Mouse (Mus musculus) lung, embryonic 16.5 days (tissue): ENCODE measurements around the gene Fcamr. TPM values are rescaled to one million over a fixed set of nuclear protein-coding genes. Genes with fewer than 3 reads are reported as not detected.

Experiments
- ATAC-seq: fragments of 200-750 bp; cut with Nextera tagmentation; 2 replicates; pipeline ENCODE4 v1.8.0; 2017; ENCODE audit warnings: low read depth, mild to moderate bottlenecking, moderate library complexity
- H3K27ac ChIP-seq: fragments of 300-500 bp; sonication (generic); 2 replicates; pipeline ENCODE4 v1.5.1; 2014; ENCODE audit warnings: mild to moderate bottlenecking, control low read depth, low read length
- H3K27me3 ChIP-seq: fragments of 300-500 bp; sonication (generic); 2 replicates; pipeline ENCODE4 v1.6.1; 2014; ENCODE audit warnings: low read depth, low read length, mixed read lengths; ENCODE audit not compliant: control insufficient read depth, insufficient read depth
- H3K36me3 ChIP-seq: fragments of 300-500 bp; sonication (generic); 2 replicates; pipeline ENCODE4 v1.6.1; 2014; ENCODE audit warnings: low read length; ENCODE audit not compliant: control insufficient read depth, insufficient read depth
- H3K4me1 ChIP-seq: fragments of 300-500 bp; sonication (generic); replicated peaks from 2 replicates; pipeline ENCODE4 v1.6.1; 2014; ENCODE audit warnings: low read length, mixed read lengths; ENCODE audit not compliant: control insufficient read depth, insufficient read depth
- H3K4me2 ChIP-seq: fragments of 300-500 bp; sonication (generic); 2 replicates; pipeline ENCODE4 v1.6.1; 2014; ENCODE audit warnings: low read depth, low read length, control low read depth
- H3K4me3 ChIP-seq: fragments of 300-500 bp; sonication (generic); 2 replicates; pipeline ENCODE4 v1.5.1; 2014; ENCODE audit warnings: mild to moderate bottlenecking, low read length, control low read depth
- H3K9ac ChIP-seq: fragments of 300-500 bp; sonication (generic); 2 replicates; pipeline ENCODE4 v1.6.1; 2014; ENCODE audit warnings: low read length, control low read depth
- H3K9me3 ChIP-seq: fragments of 300-500 bp; sonication (generic); 2 replicates; pipeline ENCODE4 v1.6.1; 2016; ENCODE audit warnings: low read length; ENCODE audit not compliant: control insufficient read depth
- WGBS: fragments of 180-500 bp; shearing (Covaris S2); extraction: QIAGEN DNeasy Blood & Tissue Kit; methylation state at CpG from one replicate; pipeline ENCODE4 v1.1.7; 2014; 5-methylcytosine and 5-hydroxymethylcytosine counted together
- polyA plus RNA-seq: library from polyadenylated mRNA; unstranded; fragments of >200 nt; fragmentation: Nextera tagmentation; extraction: Ambion mirVana; gene quantifications from 2 replicates; pipeline ENCODE4 v1.2.1, GENCODE M21; 2015

Fcamr gene
- polyA plus RNA-seq, 1 experiment from 2014 or later: not detected

DNA sequence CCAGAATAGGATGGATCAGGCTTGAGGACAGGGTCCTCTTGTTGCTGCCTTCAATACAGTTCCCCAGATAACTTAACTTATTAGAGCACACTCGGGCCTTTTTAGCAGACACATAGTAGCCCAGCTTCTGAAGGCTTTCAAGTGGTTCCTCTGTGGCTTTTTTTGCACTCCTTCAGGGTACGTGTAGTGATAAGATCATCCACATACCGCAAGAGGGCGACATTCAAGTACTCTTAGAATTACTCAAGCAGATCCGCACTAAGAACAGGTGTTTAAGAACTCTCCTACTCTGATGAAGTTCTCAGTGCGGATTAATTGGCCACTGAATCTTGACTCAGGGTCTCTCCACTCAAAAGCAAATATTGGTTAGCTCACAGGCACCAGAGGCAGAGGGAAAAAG is 37.6 kb downstream of the Fcamr start:
- H3K4me2 ChIP-seq: no peak overlapping the region
- WGBS: 37% methylated on average over 6 of the region's 6 CpGs
- no peaks in the 10 kb centered on the region for H3K9me3 ChIP-seq
- H3K4me3 ChIP-seq: no peak overlapping the region
- no peak overlapping the region for H3K27ac ChIP-seq
- H3K36me3 ChIP-seq: no peaks in the 10 kb centered on the region
- peaks cover 2% of the 10 kb centered on the region; the same call in 1 of the 2 replicates for H3K4me1 ChIP-seq
- no peaks in the 10 kb centered on the region for H3K27me3 ChIP-seq
- ATAC-seq: peak; percentile 67; the same call in 1 of the 2 replicates
- no peak overlapping the region for H3K9ac ChIP-seq

- H3K36me3 ChIP-seq: no peaks in the 10 kb centered on the region
- WGBS: 33% methylated on average over 8 of the region's 8 CpGs
- H3K27me3 ChIP-seq: no peaks in the 10 kb centered on the region
- H3K4me2 ChIP-seq: no peak overlapping the region
- no peak overlapping the region for H3K27ac ChIP-seq
- ATAC-seq: no peak
- no peak overlapping the region for H3K9ac ChIP-seq
- no peak overlapping the region for H3K4me3 ChIP-seq
- H3K4me1 ChIP-seq: peaks cover 2% of the 10 kb centered on the region; the same call in 1 of the 2 replicates
- no peaks in the 10 kb centered on the region for H3K9me3 ChIP-seq
Measured at GRCm38 (mm10) chr1:130840599-130841379, 40.1 kb downstream of the Fcamr start.

- no peak overlapping the region for H3K27ac ChIP-seq
- peaks cover 2% of the 10 kb centered on the region; the same call in 1 of the 2 replicates for H3K4me1 ChIP-seq
- no peaks in the 10 kb centered on the region for H3K9me3 ChIP-seq
- no peak overlapping the region for H3K4me2 ChIP-seq
- no peaks in the 10 kb centered on the region for H3K27me3 ChIP-seq
- no peaks in the 10 kb centered on the region for H3K36me3 ChIP-seq
- 84% methylated on average over 7 of the region's 7 CpGs for WGBS
- ATAC-seq: no peak
- H3K9ac ChIP-seq: no peak overlapping the region
- no peak overlapping the region for H3K4me3 ChIP-seq
Measured at GRCm38 (mm10) chr1:130841621-130842020, 40.9 kb downstream of the Fcamr start.

- H3K4me2 ChIP-seq: no peak overlapping the region
- H3K9me3 ChIP-seq: no peaks in the 10 kb centered on the region
- no peaks in the 10 kb centered on the region for H3K36me3 ChIP-seq
- H3K27ac ChIP-seq: no peak overlapping the region
- ATAC-seq: no peak
- WGBS: 77% methylated on average over 7 of the region's 7 CpGs
- H3K9ac ChIP-seq: no peak overlapping the region
- no peak overlapping the region for H3K4me3 ChIP-seq
- H3K27me3 ChIP-seq: no peaks in the 10 kb centered on the region
- peaks cover 2% of the 10 kb centered on the region; the same call in 1 of the 2 replicates for H3K4me1 ChIP-seq
Measured at GRCm38 (mm10) chr1:130844516-130844915, 43.8 kb downstream of the Fcamr start.

- H3K9me3 ChIP-seq: no peaks in the 10 kb centered on the region
- H3K36me3 ChIP-seq: no peaks in the 10 kb centered on the region
- no peak overlapping the region for H3K4me2 ChIP-seq
- WGBS: 89% methylated on average over 10 of the region's 10 CpGs
- H3K27ac ChIP-seq: no peak overlapping the region
- H3K4me1 ChIP-seq: no peaks in the 10 kb centered on the region
- H3K27me3 ChIP-seq: no peaks in the 10 kb centered on the region
- H3K9ac ChIP-seq: no peak overlapping the region
- no peak overlapping the region for H3K4me3 ChIP-seq
- ATAC-seq: no peak
Measured at GRCm38 (mm10) chr1:130849530-130850214, 49.0 kb downstream of the Fcamr start.

- H3K4me3 ChIP-seq: no peak overlapping the region
- H3K4me2 ChIP-seq: no peak overlapping the region
- no peaks in the 10 kb centered on the region for H3K27me3 ChIP-seq
- no peaks in the 10 kb centered on the region for H3K9me3 ChIP-seq
- H3K4me1 ChIP-seq: no peaks in the 10 kb centered on the region
- WGBS: 71% methylated on average over 5 of the region's 5 CpGs
- H3K36me3 ChIP-seq: no peaks in the 10 kb centered on the region
- no peak overlapping the region for H3K27ac ChIP-seq
- no peak overlapping the region for H3K9ac ChIP-seq
- no peak for ATAC-seq
Measured at GRCm38 (mm10) chr1:130850405-130850804, 49.7 kb downstream of the Fcamr start.

GRCm38 (mm10) chr1:130854819-130855218 is 54.1 kb downstream of the Fcamr start:
- no peaks in the 10 kb centered on the region for H3K9me3 ChIP-seq
- no peak overlapping the region for H3K4me3 ChIP-seq
- 77% methylated on average over 9 of the region's 9 CpGs for WGBS
- ATAC-seq: no peak
- H3K4me1 ChIP-seq: no peaks in the 10 kb centered on the region
- H3K27ac ChIP-seq: no peak overlapping the region
- no peaks in the 10 kb centered on the region for H3K27me3 ChIP-seq
- H3K4me2 ChIP-seq: no peak overlapping the region
- no peaks in the 10 kb centered on the region for H3K36me3 ChIP-seq
- no peak overlapping the region for H3K9ac ChIP-seq

- no peak overlapping the region for H3K9ac ChIP-seq
- H3K27me3 ChIP-seq: no peaks in the 10 kb centered on the region
- H3K4me2 ChIP-seq: no peak overlapping the region
- H3K27ac ChIP-seq: no peak overlapping the region
- ATAC-seq: no peak
- no peaks in the 10 kb centered on the region for H3K4me1 ChIP-seq
- H3K36me3 ChIP-seq: no peaks in the 10 kb centered on the region
- 74% methylated on average over 2 of the region's 2 CpGs for WGBS
- no peak overlapping the region for H3K4me3 ChIP-seq
- H3K9me3 ChIP-seq: no peaks in the 10 kb centered on the region
Measured at GRCm38 (mm10) chr1:130855723-130856122, 55.0 kb downstream of the Fcamr start.

GRCm38 (mm10) chr1:130857456-130857855 is 56.8 kb downstream of the Fcamr start:
- 75% methylated on average over 4 of the region's 4 CpGs for WGBS
- H3K9ac ChIP-seq: no peak overlapping the region
- H3K36me3 ChIP-seq: no peaks in the 10 kb centered on the region
- no peak overlapping the region for H3K4me2 ChIP-seq
- H3K27me3 ChIP-seq: no peaks in the 10 kb centered on the region
- H3K27ac ChIP-seq: no peak overlapping the region
- H3K4me1 ChIP-seq: no peaks in the 10 kb centered on the region
- no peak for ATAC-seq
- H3K4me3 ChIP-seq: no peak overlapping the region
- no peaks in the 10 kb centered on the region for H3K9me3 ChIP-seq
